Mouse (Mus musculus): ENCODE data around the gene Tmc4. TPM values are rescaled to one million over a fixed set of nuclear protein-coding genes. Genes with fewer than 3 reads are reported as not detected.

The Tmc4 gene
- total RNA-seq, 2 experiments from 2014 or later: 7.4 to 14.6 TPM

GRCm38 (mm10) chr7:3617242-3617995 lies 59.9 kb downstream of the Tmc4 start, which contains the start of gene Ndufa3:
Gene Ndufa3 (plus strand): TSS chr7:3617373.
- DNase-seq (ENCODE audit: extremely low spot score in 1 of 2, low spot score in 2 of 2): peak; percentile 83 to 89
- no peak for TF ChIP-seq CTCF (IDR thresholded peaks at IDR 0.05)
- Histone ChIP-seq H3K4me3 (peak within 1 kb of the TSS; percentile 90), H3K27ac (peak within 1 kb of the TSS; percentile 90)
- intact Hi-C loops (cut with DNase I): loop anchor here (1.0 kb wide), 1 partner anchor 12 kb away; the partner anchor contains the start of genes Prpf31 and Tfpt

GRCm38 (mm10) chr7:3616389-3617241 lies 60.7 kb downstream of the Tmc4 start:
- peak; percentile 65 for TF ChIP-seq CTCF (IDR thresholded peaks at IDR 0.05)
- peak; percentile 33 to 41 for DNase-seq (ENCODE audit: extremely low spot score in 1 of 2, low spot score in 2 of 2)
- Histone ChIP-seq H3K4me3 (peak overlapping the region; percentile 90), H3K27ac (no peak overlapping the region)
- intact Hi-C loops (cut with DNase I): loop anchor here (1.0 kb wide), 1 partner anchor 13 kb away; the partner anchor contains the start of genes Prpf31 and Tfpt

- Histone ChIP-seq H3K4me3 (peak within 1 kb of the TSS; percentile 90), H3K27ac (no peak within 1 kb of the TSS)
- intact Hi-C loops (cut with DNase I): no loop called here
- no peak for TF ChIP-seq CTCF (IDR thresholded peaks at IDR 0.05)
- DNase-seq (ENCODE audit: extremely low spot score in 1 of 2, low spot score in 2 of 2): no peak
These were observed 61.3 kb downstream of the Tmc4 start, which contains the start of gene Oscar for GRCm38 (mm10) chr7:3616057-3616388. Gene Oscar (minus strand): TSS chr7:3616157.

Small RNAs within 50 kb of the gene (microRNA-seq; reads per million reads assigned to microRNA genes)
- gene Mir3572: 6.1 to 7.6 reads per million in 2 experiments

Other genes starting within 250 kb of the Tmc4 start
- gene Tarm1, start 174.9 kb downstream of the Tmc4 start, total RNA-seq (2021): under 1 TPM in 1 of 2 experiments, not detected in 1; 0.28 TPM
- 1 to 10 TPM in 1 of 2 experiments, under 1 TPM in 1; 0.93 to 1.4 TPM for gene Oscar, start 61.4 kb downstream of the Tmc4 start, total RNA-seq (2021)
- gene Ndufa3, start 60.2 kb downstream of the Tmc4 start, total RNA-seq (2021): 100 to 1,000 TPM; 490 to 497 TPM
- 10 to 100 TPM; 34.7 to 41.0 TPM for gene Tfpt, start 47.6 kb downstream of the Tmc4 start, total RNA-seq (2021)
- 10 to 100 TPM; 47.1 to 56.9 TPM for gene Prpf31, start 47.6 kb downstream of the Tmc4 start, total RNA-seq (2021)
- gene Cnot3, start 32.3 kb downstream of the Tmc4 start, total RNA-seq (2021): 10 to 100 TPM; 52.4 to 54.3 TPM
- 1 to 10 TPM; 5.4 to 6.1 TPM for gene Leng1, start 11.7 kb downstream of the Tmc4 start, total RNA-seq (2021)
- 10 to 100 TPM; 77.0 to 79.0 TPM for gene Tsen34, start 15.3 kb upstream of the Tmc4 start, total RNA-seq (2021)
- gene Mboat7, start 16.0 kb upstream of the Tmc4 start, total RNA-seq (2021): 100 to 1,000 TPM; 235 to 238 TPM
- gene Rps9, start 26.4 kb upstream of the Tmc4 start, total RNA-seq (2021): 100 to 1,000 TPM; 325 to 326 TPM
- under 1 TPM; 0.16 to 0.25 TPM for gene Pirb, start 42.8 kb upstream of the Tmc4 start, total RNA-seq (2021)
- not detected for gene Gm15448, start 148.1 kb upstream of the Tmc4 start, total RNA-seq (2021)
- not detected for gene Pira2, start 167.5 kb upstream of the Tmc4 start, total RNA-seq (2021)
- gene Gm14548, start 220.6 kb upstream of the Tmc4 start, total RNA-seq (2021): not detected
- gene Lilra6, start 237.9 kb upstream of the Tmc4 start, total RNA-seq (2021): not detected